Mouse (Mus musculus) testis, adult 2 months (tissue): ENCODE results near the gene Paqr8.

ENCODE experiments used
- CTCF ChIP-seq: fragments of 200-500 bp; IDR thresholded peaks from 2 replicates; pipeline ENCODE4 v1.5.1; 2012; ENCODE audit warnings: low read depth, mild to moderate bottlenecking, inconsistent platforms, low read length, moderate library complexity; ENCODE audit not compliant: control insufficient read depth, insufficient read depth, insufficient replicate concordance
- POLR2A ChIP-seq: fragments of 200-500 bp; IDR thresholded peaks from 2 replicates; pipeline ENCODE4 v1.6.1; 2012; ENCODE audit warnings: low read depth, mild to moderate bottlenecking, inconsistent platforms, low read length, moderate library complexity; ENCODE audit not compliant: control insufficient read depth

DNA sequence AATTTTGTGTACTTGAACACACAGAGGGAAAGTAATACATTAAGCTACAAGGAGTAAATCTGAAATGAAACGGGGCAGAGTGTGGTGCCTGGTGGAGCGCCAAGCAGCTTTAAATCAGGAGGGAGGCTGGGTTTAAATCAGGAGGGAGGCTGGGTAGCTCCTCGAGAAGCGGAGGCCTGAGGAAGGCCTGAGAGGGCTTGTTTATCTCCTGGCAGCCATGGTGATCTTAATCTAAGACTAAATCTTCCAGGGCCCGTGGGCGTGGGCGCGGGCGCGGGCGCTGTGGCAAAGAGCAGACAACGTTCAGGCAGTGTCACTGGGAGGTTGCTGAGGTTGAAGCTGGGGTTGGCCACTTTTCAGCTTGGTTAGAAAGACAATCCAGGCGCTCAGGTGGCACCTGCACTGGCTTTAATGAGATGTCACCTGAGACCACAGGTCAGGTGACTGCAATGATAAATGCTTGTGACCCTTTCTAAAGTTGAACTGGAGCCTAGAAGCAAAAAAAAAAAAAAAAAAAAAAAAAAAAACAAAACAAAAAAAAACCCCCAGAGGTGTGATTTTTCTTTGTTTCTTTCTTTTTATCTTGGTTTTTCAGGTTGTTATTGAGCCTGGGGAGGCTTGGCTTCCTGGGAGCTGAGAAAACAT, 22.2 kb downstream of the Paqr8 start:
- TF ChIP-seq POLR2A (no peak), CTCF (no peak)
